Mouse (Mus musculus): Measurements from ENCODE around the gene Map4k2.

Map4k2 gene

DNA sequence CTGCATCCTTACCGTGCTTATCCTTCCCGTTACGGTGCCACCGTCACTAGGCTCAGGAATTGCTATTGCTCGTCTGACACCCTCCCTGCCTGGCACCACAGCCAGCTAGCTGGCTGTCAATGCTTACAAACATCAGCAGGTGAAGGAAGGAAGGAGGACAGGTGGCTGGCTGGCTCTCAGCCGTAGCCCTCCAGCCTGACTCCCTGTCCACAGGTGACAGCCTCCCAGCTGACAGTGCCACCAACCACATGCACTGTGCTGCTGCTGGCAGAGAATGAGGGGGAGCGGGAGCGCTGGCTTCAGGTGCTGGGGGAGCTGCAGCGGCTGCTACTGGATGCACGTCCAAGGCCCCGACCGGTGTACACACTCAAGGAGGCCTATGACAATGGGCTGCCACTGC is 22.8 kb upstream of the Map4k2 start:
- DNase-seq, result no peak

DNA sequence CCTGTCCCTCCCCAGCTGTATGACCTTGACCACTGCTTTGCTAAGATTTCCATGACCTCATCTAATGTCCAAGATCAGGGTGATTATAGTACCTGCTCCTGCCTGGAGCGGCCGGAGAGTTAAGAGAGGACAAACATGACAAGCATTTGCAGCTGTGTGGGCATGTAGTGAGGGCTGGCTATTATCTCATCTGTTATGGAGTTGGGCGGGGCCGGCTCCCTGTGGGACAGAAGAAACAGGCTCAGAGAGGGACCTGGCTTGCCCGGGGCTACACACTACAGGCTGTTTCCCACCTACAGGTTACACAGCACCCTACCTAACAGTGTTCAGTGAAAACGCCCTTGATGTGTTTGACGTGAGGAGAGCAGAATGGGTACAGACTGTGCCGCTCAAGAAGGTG is 19.6 kb upstream of the Map4k2 start:
- DNase-seq, result no peak

DNA sequence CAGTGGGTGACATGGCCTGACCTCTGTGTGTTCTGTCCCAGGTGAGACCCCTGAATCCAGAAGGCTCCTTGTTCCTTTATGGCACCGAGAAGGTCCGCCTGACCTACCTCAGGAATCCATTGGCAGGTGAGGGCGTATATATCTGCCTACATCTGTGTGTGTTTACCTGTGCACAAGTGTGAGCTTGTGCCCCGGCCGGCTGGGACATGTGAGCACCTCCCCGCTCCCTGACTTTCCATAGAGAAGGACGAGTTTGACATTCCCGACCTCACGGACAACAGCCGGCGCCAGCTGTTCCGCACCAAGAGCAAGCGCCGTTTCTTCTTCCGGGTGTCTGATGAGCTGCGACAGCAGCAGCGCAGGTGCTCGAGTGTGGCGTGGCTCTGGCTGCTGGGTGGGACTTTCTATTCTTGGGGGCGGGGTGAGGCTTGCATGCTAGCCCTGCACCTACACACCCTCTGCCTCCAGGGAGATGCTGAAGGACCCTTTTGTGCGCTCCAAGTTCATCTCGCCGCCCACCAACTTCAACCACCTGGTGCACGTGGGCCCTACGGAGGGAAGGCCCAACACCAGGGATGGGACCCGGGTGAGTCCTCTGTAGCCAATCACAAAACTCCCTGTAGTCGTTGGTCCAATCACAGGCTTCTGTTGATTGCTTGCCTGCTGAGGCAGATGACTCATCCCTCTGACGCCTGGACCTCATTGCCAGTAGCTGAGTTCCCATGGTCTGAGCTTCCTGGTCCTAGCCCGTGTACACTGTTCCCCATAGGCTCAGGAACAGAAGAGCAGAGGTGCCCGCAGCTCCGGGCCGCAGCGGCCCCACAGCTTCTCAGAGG is 18.9 kb upstream of the Map4k2 start:
- DNase-seq, result peak; percentile 76

DNA sequence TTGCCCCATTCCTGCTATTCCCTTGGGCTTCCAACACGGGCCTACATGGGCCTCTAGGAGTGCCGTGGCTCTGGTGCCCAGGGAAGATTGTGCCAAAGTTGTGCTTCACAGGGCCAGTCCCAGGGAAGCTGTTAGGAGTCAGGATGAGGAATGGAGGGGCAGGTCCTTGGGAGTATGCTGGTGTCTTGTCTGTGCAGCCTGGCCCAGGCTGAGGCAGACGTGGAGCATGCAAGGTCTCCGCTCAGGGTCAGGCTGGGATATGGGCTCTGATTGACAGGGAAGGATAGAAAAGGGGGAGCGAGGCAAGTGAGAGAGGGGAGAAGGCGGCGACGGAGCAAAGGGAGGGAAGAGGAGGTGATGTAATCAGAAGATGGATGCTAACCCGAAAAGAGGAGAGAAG is 16.2 kb upstream of the Map4k2 start:
- DNase-seq, result no peak

DNA sequence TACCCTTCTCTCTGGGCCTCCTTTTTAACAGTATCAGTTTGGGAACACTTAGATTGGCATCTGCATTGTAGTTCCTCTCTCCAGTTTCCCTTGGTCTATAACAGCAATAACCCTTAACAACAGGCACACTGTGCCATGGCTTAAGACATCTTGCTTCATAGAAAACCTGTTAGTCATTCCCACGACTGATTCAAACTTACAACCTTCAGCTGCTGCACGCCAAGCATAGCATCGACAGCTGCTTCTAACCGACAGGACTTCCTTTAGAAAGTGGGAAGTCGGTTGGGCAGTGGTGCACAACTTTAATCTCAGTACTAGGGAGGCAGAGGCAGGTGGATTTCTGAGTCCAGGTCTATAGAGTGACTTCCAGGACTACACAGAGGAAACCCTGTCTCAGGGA is 9.8 kb upstream of the Map4k2 start:
- DNase-seq, result no peak

DNA sequence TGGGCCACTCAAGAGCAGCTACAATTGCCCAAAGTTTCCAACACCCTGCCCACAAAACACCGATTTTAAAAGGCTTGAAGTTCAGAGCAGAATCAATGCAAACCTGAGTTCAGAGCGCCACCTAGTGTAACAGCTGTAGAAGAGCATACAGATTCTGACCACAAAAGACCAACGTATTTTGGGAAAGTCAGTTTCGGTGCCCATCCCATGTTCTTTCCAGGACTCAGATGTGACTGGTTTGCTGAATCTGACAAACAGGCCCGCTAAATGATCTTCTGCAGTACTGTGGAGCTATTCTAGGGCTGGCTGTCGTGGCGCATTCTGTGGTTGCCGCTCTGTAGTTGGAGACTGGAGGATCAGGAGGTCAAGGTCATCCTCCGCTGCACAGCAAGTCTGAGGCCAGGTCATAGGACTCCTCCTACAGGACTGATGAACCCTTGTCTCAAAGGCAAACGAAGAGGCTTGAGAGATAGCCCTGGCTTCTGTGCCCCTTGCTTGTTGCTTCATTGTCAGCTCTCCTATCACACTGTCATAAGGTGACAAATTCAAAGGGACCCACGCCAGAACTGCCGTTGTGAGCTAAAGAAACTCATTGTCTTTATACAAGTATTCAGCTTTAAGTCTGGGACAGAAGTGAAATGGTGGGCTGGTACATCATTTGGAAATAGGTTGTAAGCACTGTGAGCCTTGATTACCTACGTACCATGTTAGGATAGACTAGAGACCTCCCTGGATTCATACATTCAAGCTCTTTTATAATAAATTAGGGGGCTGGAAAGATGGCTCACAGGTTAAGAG is 9.0 kb upstream of the Map4k2 start:
- peak; percentile 85 for DNase-seq

DNA sequence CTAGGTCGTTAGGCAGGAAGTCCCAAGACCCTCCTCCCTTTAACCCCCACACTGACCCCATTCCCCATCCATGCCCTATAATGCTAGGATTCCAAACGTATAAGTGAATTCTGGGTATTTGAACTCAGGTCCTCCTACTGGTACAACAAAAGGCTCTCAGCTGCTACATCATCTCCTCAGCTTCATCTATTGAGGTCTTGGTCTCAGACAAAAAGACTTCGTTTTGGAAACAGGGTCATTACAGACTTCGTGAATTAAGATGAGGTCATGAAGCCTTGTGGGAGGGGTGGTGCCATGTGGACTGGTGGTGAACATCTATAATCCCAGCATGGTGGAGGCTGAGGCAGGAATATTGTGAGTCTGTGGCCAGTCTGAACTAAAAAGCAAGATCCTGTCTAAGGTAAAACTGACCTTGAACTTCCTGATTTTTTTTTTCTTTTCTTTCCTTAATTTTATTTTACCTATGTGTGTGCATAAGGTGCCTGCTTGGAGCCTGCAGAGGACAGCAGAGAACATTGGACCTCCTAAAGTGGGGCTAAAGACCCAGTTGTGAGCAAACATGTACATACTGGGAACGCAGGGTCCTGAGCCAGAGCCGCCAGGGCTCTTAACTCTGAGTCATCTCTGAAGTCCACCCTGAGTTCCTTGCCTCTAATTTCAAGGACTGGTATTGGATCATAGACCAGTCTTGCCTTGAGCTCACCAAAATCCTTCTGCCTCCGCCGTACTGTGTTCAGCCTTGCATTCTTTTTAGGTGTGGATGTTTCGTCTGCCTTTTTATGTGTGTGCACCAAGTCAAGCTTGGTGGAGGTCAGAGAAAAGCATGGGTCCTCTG is 7.0 kb upstream of the Map4k2 start:
- DNase-seq, result no peak

DNA sequence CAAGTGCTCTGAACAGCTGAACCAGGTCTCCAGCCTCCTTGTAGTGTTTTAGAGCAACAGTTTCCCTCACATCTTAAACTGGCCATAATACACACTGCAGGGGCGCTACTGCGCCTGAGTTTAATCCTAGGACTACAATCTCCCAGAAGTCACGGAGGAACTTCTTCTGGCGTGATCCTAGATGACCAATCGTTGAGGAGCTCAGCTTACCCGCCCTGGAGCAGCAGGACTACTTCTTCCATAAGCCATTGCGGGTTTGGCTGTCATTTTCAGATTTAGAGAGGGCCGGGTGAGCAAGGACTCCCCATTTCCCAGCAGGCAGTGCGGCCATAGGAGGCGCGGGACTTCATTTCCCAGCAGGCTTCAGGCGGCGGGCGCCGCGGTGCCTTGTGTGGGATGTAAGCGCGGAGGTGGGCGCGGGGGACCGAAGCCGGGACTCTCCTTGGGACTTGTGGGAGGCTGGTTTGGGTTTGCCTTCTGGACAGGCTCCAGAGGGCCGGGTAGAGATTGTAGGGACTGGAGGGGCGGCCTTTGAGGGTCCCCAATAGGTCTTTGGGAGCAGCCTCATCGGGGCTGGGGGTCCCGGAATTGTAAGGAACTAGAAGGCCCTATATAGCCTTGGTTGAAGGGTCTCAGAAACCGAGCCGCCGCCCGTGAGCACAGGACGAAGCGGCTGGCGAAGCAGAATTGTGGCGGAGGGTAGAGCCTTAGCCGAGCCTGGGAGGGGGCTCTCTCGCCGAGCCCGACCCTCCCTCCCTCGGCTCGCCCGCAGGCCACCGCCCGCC is 6.1 kb upstream of the Map4k2 start, which contains the start of gene Men1:
Men1 (plus strand) TSS at position 307 of the 785 bp plus-strand sequence.
- peak; percentile 97 for DNase-seq

DNA sequence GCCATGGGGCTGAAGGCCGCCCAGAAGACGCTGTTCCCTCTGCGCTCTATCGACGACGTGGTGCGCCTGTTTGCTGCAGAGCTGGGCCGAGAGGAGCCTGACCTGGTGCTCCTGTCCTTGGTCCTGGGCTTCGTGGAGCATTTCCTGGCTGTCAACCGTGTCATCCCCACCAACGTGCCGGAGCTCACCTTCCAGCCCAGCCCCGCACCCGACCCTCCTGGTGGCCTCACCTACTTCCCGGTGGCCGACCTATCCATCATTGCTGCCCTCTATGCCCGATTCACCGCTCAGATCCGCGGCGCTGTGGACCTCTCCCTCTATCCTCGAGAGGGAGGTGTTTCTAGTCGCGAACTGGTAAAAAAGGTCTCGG is 5.5 kb upstream of the Map4k2 start:
- no peak for DNase-seq

DNA sequence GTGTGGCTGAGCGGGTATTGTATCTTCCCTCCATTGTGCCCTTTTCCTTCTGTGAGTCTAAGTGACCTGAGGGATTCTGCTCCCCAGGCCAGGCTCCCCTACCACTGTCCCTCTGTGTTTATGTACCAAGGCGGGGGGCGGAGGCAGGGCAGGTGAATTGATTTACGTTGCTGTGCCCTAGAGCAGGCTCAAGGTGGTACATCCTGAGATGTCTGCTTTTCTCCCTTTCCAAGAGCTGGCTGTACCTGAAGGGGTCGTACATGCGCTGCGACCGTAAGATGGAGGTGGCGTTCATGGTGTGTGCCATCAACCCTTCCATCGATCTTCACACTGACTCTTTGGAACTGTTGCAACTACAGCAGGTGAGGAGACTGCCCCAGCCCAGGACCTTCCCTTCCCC is 4.0 kb upstream of the Map4k2 start:
- no peak for DNase-seq

DNA sequence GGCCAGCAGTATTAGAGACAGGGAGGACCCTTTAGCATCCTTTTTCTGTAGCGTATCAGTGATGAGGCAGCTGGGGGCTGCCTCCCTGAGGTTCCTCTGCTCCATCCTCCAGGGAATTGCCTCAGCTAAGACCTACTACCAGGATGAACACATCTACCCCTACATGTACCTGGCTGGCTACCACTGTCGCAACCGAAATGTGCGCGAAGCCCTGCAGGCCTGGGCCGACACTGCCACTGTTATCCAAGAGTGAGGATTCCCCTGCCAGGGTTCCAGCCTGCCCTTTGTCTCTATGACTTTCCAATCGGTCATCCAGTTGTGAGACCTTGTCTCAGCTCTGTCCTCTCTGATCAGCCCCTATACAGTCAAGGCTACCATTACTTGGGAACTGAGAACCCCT is 2.8 kb upstream of the Map4k2 start:
- DNase-seq, result no peak

DNA sequence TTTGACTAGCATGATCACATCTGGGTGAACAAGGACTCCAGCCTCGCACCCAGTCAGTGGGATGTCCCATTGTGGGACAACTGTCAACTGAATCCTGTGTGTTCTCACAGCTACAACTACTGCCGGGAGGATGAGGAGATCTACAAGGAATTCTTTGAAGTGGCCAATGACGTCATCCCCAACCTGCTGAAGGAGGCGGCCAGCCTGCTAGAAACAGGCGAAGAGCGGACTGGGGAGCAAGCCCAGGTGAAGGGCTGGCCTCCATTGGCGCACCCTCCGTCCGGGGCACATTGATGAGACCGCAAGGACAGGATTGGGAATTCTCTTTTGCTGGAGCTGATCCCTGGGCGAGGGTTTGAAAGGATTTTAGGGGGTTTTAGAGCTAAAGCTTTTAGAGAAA is 2.2 kb upstream of the Map4k2 start:
- DNase-seq, result no peak

DNA sequence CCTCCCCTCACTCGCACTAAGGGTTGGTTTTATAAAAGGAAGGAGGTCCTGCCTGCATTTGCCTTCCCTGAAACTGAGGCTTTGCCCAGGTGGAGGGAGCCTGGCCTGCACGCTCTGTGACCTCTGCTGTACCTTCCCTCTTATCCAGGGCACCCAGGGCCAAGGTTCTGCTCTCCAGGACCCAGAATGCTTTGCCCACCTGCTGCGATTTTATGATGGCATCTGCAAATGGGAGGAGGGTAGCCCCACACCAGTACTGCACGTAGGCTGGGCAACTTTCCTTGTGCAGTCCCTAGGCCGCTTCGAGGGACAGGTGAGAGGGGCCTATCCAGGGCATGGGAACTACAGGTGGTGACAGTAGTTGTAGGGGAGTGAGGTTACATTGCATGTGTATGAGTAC is 1.7 kb upstream of the Map4k2 start:
- no peak for DNase-seq

DNA sequence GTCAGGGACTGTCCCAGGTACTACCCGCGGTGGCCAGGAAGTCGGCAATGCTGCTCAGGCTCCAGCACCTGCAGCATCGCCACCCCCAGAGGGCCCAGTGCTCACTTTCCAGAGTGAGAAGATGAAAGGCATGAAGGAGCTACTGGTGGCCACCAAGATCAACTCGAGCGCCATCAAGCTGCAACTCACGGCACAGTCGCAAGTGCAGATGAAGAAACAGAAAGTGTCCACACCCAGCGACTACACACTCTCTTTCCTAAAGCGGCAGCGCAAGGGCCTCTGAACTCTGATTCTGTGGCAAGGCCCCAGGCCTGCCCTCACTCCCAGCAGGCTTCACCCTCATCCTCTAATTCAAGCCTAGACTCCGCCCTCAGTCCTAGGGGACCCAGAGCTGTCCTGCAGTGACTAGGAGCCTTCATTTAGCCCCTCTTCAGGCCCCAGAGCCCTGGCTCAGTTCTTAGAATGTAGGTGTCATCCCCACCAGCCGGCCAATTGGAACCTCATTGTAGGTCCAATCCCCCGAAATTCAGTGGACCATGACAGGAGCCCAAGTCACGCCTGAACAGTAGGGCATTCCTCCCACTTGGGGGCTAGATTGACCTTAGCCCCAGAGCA is 938 bp upstream of the Map4k2 start:
- peak; percentile 77 for DNase-seq

DNA sequence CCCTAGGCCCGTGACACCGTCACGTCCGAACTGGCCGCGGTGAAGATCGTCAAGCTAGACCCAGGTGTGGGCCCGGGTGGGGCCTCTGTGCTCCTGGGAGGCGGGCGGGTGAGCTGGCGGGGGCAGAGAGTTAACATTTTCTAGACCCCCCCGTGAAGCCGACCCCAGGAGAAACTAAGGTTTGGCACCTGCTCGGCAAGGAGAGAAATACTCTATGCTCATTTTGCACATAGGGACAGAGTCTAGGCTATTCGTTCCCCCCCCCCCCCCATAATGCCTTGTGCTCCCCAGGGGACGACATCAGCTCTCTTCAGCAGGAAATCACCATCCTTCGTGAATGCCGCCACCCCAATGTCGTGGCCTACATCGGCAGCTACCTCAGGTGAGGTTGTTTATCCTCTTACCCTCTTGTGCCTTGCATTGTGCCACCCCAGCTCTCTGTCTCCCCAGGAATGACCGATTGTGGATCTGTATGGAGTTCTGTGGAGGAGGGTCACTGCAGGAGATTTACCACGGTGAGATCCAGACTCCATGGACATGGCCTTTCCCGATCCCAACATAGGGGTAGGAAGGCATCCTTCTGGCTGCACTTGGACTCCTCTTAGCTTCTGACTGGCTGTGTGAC is 630 bp downstream of the Map4k2 start:
- DNase-seq, result no peak

DNA sequence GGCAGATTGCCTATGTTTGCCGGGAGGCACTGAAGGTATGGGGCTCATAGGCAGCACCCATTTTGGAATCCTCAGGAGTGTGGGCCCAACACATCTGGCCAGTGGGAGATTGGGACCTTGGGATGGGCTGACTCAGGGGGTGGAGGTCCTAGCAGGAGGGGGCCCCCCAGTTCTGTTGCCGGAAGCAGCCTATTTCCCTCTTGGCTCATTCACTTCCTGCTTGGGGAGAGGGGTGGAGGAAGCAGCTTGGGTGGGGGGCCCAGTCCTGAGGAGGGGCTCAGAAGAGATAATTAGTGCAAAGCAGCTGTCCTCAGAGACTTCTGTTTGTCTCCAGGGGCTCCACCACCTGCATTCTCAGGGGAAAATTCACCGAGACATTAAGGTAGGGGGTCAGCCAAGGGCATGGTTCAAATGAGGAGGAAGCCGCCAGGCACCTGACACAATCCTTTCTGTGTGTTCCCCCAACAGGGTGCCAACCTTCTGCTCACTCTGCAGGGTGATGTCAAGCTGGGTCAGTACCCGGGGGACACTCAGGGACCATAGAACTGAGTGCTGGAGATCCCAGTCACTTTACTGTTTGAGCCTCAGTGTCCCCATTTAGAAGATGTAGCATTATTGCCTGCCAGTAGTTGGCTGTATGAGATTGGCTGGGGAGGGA is 1.5 kb downstream of the Map4k2 start:
- DNase-seq, result no peak

DNA sequence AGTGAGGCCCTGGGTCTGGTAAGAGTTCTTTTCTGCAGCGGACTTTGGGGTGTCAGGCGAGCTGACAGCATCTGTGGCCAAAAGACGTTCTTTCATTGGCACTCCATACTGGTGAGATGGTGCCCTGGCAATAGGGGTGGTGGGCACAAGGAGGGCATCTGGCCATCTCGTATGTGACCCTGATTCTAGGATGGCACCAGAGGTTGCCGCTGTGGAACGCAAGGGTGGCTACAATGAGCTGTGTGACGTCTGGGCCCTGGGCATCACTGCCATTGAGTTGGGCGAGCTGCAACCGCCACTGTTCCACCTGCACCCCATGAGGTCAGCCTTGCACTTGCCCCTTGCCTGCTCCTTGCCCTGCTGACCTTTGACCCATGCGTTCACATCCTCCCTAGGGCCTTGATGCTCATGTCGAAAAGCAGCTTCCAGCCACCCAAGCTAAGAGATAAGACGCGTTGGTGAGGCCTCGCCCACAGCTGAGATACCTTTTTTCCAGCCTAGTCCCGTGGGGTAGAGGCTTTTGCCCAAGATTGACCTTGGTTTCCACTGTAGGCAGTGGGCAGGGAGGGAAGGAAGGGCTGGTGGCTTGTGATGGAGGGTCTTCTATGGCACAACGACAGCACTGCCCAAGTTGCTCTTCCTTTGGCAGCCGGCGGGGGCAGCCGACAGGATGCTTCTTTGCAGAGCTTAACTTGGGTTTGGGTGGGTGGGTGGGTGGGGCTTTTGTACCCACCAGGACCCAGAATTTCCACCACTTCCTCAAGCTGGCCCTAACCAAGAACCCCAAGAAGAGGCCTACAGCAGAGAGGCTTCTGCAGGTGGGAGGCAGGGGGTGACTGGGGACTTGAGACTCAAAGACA is 2.4 kb downstream of the Map4k2 start:
- no peak for DNase-seq

DNA sequence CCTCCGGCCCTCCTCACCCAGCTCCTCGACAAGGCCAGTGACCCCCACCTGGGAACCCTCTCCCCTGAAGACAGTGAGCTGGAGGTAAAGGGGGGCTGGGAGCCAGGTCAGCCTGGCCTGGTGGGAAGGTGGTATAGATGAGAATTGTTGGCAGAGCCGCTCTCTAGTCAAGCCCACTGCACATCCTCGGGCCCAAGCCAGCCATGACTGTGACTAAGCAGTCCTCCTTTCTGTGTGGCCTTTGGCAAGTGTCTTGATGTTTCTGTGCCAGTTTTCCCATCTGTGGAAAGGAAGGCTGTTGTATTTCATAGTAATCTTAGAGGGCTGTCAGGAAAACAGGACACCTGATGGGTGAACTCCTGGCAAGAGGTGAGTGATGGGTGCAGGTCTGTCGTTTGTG is 3.1 kb downstream of the Map4k2 start:
- no peak for DNase-seq

DNA sequence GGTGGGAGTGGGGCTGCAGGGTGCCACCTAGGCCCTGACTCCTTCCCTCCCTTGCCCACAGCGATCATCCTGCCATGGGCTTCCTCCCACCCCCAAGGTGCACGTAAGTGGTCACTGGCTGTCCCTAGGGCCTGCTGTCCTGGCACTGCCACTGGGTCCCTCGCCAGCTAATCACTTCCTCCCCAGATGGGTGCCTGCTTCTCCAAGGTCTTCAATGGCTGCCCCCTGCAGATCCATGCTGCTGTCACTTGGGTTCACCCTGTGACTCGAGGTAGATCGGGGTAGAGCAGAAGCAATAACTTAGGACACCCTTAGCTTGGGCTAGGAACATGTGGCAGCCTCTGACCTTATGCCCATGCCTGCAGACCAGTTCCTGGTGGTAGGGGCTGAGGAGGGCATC is 5.1 kb downstream of the Map4k2 start:
- DNase-seq, result no peak

DNA sequence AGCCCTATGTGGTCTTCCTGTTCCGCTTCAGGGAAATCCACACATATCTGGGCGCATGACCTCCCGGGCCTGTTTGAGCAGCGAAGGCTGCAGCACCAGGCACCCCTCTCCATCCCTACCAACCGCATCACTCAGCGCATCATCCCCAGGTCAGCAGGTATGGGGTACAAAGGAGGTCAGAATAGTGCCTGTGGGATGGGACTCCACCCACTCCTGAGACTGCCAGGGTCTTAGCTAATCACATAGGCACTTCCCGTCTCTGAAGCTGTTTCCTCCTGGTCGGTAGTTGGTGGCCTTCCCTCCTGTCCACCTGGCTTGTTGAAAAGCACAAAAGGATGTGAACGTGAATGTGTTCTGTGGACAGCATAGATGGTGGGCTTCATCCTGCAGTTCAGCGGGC is 5.7 kb downstream of the Map4k2 start:
- no peak for DNase-seq
